Mouse (Mus musculus): ENCODE results near the gene E030030I06Rik.
"Not testable (repeated sequence)": the region's sequence is repeated elsewhere in the genome, so short reads cannot be mapped to it uniquely, and the experiment has no call there.

E030030I06Rik gene

GRCm38 (mm10) chr10:22149073-22149690 is at the start of gene E030030I06Rik:
Gene E030030I06Rik, minus strand, starts transcription at chr10:22149270.
- no peak for DNase-seq

GRCm38 (mm10) chr10:22191035-22191434 is 42.0 kb upstream of the E030030I06Rik start:
- DNase-seq = not testable (repeated sequence)

DNA sequence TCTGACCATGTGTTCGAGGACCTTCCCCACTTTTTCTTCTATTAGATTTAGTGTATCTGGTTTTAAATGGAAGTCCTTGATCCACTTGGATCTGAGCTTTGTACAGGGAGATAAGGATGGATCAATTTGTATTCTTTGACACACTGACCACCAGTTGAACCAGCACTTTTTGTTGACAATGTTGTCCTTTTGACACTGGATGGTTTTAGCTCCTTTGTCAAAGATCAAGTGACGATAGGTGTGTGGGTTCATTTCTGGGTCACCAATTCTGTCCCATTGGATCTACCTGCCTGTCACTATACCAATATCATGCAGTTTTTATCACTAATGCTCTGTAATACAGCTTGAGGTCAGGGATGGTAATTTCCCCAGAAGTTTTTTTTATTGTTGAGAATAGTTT is 27.4 kb upstream of the E030030I06Rik start:
- not testable (repeated sequence) for DNase-seq

- DNase-seq = not testable (repeated sequence)
These were observed 25.1 kb upstream of the E030030I06Rik start for GRCm38 (mm10) chr10:22174190-22174487.

- not testable (repeated sequence) for DNase-seq
These were observed 24.5 kb upstream of the E030030I06Rik start for GRCm38 (mm10) chr10:22173335-22174189.

GRCm38 (mm10) chr10:22172431-22173334 is 23.6 kb upstream of the E030030I06Rik start:
- not testable (repeated sequence) for DNase-seq

DNA sequence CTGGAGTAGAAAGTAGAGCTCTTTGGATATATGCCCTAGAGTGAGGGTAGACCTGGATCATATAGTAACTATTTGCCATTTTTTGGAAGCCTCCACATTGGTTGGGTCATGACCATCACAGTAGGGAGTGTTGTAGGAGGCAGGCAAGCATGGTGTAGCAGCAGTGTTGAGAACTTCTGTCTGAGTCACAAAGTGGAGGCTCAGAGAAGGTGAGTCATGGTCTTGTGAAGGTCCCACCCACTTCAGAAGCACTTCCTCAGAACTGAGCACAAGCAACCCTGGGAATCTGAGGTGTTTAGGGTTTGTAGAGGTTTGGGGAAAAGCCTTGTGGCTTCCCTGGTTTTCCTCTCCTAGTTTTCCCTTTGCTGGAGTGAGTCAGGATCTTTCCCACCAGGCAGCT is 20.0 kb upstream of the E030030I06Rik start:
- DNase-seq = not testable (repeated sequence)

DNA sequence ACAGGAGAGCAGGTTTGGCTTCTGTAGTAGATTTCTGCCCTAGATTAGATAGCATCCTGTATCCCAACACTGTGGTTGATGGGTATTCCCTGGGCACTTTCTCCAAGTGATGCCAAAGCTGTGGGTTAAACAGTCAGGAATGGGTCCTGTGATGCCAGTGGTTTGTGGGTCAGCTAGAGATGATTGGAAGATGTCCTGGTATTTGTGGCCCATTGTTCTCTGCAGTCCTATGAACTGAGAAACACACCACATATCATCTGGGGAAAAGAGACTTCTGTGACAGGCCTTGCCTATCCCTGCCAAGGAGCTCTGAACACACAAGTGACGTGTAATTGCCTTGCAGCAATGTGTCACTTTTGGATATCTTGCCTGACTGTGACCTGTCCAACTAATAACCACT is 18.0 kb upstream of the E030030I06Rik start:
- not testable (repeated sequence) for DNase-seq

DNA sequence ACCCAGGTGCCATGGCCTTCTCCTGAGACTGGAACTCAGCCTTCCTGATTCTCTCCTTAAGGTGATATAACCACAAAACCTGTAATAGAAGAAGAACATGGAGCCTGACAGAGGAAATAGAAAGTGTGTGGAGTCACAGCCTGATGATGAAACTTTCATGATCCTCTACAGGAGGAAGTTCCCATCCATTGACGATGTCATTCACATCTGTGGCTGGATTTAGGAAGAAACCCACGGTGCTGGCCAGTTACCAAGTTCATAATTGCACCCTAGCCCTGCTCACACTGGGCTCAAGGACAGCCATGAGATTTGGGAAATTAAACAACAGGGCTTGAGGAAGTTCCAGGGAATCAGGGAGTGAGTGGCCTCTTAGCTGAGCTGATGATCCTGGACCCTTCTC is 17.0 kb upstream of the E030030I06Rik start:
- DNase-seq = not testable (repeated sequence)

GRCm38 (mm10) chr10:22165328-22166003 is 16.4 kb upstream of the E030030I06Rik start:
- DNase-seq = not testable (repeated sequence)

DNA sequence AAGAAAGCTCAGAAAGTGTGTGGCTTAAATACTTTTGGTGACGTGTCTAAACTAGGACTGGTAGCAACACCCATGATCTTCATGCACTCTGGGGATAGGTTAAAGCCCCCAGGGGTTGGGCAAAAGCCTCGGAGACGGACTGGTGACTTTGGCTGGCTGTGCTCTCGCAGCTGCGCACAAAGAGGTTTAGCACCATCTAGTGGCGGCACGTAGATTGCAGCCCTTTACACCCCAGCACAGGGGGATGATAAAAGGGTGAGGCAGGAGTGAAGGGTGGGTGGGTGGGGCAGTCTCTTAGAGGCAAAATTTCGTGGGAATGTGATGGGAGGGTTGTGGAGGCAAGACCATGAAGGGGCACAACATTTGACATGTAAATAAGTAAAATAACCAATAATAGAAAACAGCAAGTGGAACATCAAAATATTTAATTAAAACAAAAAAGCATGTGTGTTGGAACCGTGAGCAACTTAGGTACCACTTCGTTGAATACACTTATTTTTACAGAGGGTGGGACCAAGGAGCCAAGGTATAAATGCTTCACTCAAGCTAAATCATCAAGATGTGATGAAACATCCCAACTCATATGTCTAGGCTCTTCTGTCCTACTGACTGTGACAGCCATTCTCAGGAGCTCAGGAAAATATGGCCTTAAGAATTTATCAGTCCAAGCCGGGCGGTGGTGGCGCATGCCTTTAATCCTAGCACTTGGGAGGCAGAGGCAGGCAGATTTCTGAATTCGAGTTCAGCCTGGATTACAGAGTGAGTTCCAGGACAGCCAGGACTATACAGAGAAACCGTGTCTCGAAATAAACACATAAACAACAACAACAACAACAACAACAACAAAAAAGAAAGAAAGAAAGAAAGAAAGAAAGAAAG is 14.9 kb upstream of the E030030I06Rik start:
- DNase-seq = peak; percentile 82

- DNase-seq = not testable (repeated sequence)
These were observed 14.2 kb upstream of the E030030I06Rik start for GRCm38 (mm10) chr10:22163279-22163678.

GRCm38 (mm10) chr10:22159581-22160140 is 10.6 kb upstream of the E030030I06Rik start:
- DNase-seq = no peak

GRCm38 (mm10) chr10:22159131-22159561 is 10.1 kb upstream of the E030030I06Rik start:
- no peak for DNase-seq

DNA sequence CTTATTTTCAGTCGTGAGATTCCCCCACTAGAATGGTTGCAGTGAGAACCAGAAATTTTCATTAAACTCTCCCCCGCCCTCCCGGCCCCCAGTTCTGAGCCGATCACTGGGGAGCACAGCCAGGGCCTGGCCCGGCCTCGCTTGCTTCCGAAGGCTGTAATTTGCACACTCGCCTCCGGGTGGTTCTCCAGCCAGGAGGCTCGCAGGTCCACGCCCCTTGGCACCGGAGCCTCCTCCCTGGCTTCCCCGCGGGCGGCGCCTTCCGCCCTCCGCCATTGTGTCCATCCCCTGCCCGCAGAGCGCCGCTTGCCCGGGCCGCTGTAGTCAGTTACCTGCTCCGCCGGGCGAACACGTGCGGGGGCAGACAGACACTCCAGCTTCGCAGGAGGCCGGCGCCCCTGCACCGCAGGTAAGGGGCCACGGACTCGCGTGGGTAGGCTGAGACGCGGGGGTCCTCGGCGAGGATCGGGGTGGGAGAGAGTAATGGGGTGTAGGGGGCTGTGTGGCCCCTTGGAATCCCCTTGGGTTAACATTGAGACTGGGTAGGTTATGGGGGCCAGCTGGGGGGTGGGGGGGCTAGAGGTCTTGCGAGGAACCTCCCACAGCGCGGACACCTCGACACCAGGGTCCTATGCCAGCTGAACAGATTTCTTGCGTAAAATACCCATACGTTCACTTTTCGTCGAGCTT is 9.4 kb upstream of the E030030I06Rik start, which contains the start of the genes Raet1e and H60b:
Gene Raet1e (plus strand): TSS at position 260 of the 690 bp plus-strand sequence.
Gene H60b (plus strand): TSS at position 277 of the 690 bp plus-strand sequence.
- peak; percentile 86 for DNase-seq

GRCm38 (mm10) chr10:22154871-22155799 is 6.1 kb upstream of the E030030I06Rik start:
- no peak for DNase-seq

DNA sequence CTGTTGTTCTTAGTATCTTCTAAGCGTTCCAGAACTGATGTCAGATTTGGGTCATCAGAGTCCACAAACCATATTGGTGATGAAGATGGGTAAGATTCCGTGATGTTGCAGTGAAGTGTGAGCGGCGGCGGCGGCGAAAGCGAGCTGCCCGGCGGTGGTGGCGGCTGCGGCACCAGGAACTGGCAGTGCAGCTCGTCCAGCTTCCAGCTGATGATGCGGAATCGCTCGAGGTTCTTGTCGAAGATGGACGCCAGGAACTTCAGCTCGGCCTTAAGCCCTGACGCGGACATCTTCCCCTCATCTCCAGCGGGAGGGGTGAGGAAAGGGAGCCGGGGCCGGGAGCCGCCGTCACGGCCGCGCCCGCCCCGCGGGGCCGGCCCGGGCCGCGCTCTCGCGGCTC is 5.1 kb upstream of the E030030I06Rik start:
- DNase-seq = not testable (repeated sequence)

DNA sequence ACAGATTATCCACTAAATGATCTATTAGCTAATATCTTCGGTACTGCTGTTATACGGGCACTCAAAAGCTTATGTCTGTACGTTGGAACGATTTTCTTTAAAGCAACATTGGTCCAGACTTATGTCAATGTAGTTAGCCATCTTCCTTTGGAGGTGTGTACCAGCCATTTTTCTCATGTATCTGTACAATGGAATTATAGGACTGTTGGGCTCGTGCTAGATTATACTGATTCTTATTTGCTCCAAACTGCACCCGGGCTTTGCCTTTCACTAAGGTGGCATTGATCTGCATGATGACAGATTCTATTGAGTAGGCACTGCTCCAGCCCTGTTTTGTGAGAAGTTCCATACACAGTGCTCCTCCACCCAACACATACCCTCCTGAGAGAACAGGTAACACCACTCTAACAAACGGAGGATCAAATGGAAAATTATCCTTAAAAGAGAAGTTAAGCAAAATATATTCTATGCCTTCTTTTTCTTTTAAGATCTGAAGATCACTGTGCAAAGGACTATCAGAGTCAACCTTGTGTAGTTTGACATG is 4.1 kb upstream of the E030030I06Rik start:
- DNase-seq = not testable (repeated sequence)
